Mouse (Mus musculus): ENCODE data around the gene P2rx2.

The P2rx2 gene

GRCm38 (mm10) chr5:110313127-110313526 lies 29.9 kb downstream of the P2rx2 start:
- no peak for DNase-seq

- no peak for DNase-seq
These were observed 34.2 kb downstream of the P2rx2 start for GRCm38 (mm10) chr5:110308861-110309260.

- no peak for DNase-seq
These were observed 42.4 kb downstream of the P2rx2 start for GRCm38 (mm10) chr5:110300591-110300990.

GRCm38 (mm10) chr5:110296637-110297036 lies 46.4 kb downstream of the P2rx2 start:
- no peak for DNase-seq

GRCm38 (mm10) chr5:110291649-110292048 lies 51.4 kb downstream of the P2rx2 start:
- DNase-seq: no peak

Measured in lung, postnatal 10 days (tissue).